Mouse (Mus musculus) liver, embryonic 11.5 days (tissue): ENCODE data around the gene Ulk3. TPM values are rescaled to one million over a fixed set of nuclear protein-coding genes. Genes with fewer than 3 reads are reported as not detected.
A peak's percentile ranks its signal among the peaks of the same experiment; 100 is the strongest.

Source experiments
- ATAC-seq: fragments of 200-750 bp; cut with Nextera tagmentation; replicated peaks from 2 replicates; pipeline ENCODE4 v1.8.0; 2017; ENCODE audit warnings: moderate number of reproducible peaks, mild to moderate bottlenecking, moderate TSS enrichment, moderate library complexity; ENCODE audit not compliant: low FRiP score
- DNase-seq: peaks from one replicate; pipeline ENCODE4 v3.0.0-alpha.2; 2017; ENCODE audit warnings: low spot score
- H3K27ac ChIP-seq: fragments of 300-500 bp; sonication (generic); 2 replicates; pipeline ENCODE4 v1.5.1; 2014; ENCODE audit warnings: mild to moderate bottlenecking, low read depth, low read length, control low read depth
- H3K27me3 ChIP-seq: fragments of 300-500 bp; sonication (generic); replicated peaks from 2 replicates; pipeline ENCODE4 v1.6.1; 2014; ENCODE audit warnings: low read length, mixed read lengths; ENCODE audit not compliant: control insufficient read depth, insufficient read depth
- H3K36me3 ChIP-seq: fragments of 300-500 bp; sonication (generic); 2 replicates; pipeline ENCODE4 v1.6.1; 2014; ENCODE audit warnings: mild to moderate bottlenecking, low read length, moderate library complexity, mixed read lengths; ENCODE audit not compliant: control insufficient read depth, insufficient read depth
- H3K4me1 ChIP-seq: fragments of 300-500 bp; sonication (generic); replicated peaks from 2 replicates; pipeline ENCODE4 v1.6.1; 2014; ENCODE audit warnings: low read length, mixed read lengths; ENCODE audit not compliant: control insufficient read depth, insufficient read depth
- H3K4me2 ChIP-seq: fragments of 300-500 bp; sonication (generic); 2 replicates; pipeline ENCODE4 v1.6.1; 2014; ENCODE audit warnings: mild to moderate bottlenecking, control low read depth, moderate library complexity
- H3K4me3 ChIP-seq: fragments of 300-500 bp; sonication (generic); 2 replicates; pipeline ENCODE4 v1.5.1; 2014; ENCODE audit warnings: low read depth, low read length, control low read depth
- H3K9ac ChIP-seq: fragments of 300-500 bp; sonication (generic); 2 replicates; pipeline ENCODE4 v1.6.1; 2014; ENCODE audit warnings: low read depth, low read length, control low read depth
- H3K9me3 ChIP-seq: fragments of 300-500 bp; sonication (generic); 2 replicates; pipeline ENCODE4 v1.6.1; 2016; ENCODE audit warnings: low read length, inconsistent platforms, mixed read lengths; ENCODE audit not compliant: control insufficient read depth
- WGBS: fragments of 180-500 bp; shearing (Covaris S2); extraction: QIAGEN DNeasy Blood & Tissue Kit; methylation state at CpG from one replicate; pipeline ENCODE4 v1.1.7; 2014; 5-methylcytosine and 5-hydroxymethylcytosine counted together
- polyA plus RNA-seq: library from polyadenylated mRNA; unstranded; fragments of >200 nt; fragmentation: Nextera tagmentation; extraction: Ambion mirVana; gene quantifications from 2 replicates; pipeline ENCODE4 v1.2.1, GENCODE M21; 2014

Gene Ulk3
- polyA plus RNA-seq, 1 experiment from 2014 or later: 11.6 TPM

GRCm38 (mm10) chr9:57584991-57585390, 4.3 kb upstream of the Ulk3 start:
- 74% methylated on average over 3 of the region's 3 CpGs for WGBS
- no peaks in the 10 kb centered on the region for H3K9me3 ChIP-seq
- peaks cover 17% of the 10 kb centered on the region for H3K36me3 ChIP-seq
- H3K4me3 ChIP-seq: no peak overlapping the region
- no peaks in the 10 kb centered on the region for H3K27me3 ChIP-seq
- no peak for DNase-seq
- no peak for ATAC-seq
- no peak overlapping the region for H3K9ac ChIP-seq
- H3K27ac ChIP-seq: no peak overlapping the region
- peaks cover 9% of the 10 kb centered on the region for H3K4me1 ChIP-seq
- H3K4me2 ChIP-seq: no peak overlapping the region

DNA sequence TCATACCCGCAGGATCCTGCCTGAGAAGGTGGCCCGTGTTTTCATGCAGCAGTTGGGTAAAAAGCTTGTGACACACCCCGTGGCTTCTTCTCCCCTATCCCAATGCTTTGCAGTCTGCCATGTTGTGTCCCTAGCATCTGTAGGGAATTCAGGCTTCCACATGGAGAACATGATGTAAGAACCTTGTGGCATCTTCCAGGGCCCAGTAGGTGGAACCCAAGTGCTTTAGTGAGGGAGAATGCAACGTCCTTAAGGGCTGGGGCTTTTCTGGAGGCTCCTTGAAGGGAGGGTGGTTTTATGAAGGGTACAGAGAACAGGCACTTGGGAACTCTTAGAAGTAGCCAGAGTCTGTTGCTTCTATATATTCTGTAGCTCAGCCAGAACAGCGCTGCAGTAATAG, 1.5 kb downstream of the Ulk3 start:
- Histone ChIP-seq H3K36me3 (peaks cover 12% of the 10 kb centered on the region), H3K4me3 (no peak overlapping the region), H3K27me3 (no peaks in the 10 kb centered on the region), H3K9ac (no peak overlapping the region), H3K27ac (no peak overlapping the region), H3K9me3 (no peaks in the 10 kb centered on the region), H3K4me2 (no peak overlapping the region), H3K4me1 (peaks cover 9% of the 10 kb centered on the region)
- WGBS: 37% methylated on average over 5 of the region's 5 CpGs
- DNase-seq: no peak
- ATAC-seq: no peak

GRCm38 (mm10) chr9:57593454-57594173, 4.4 kb downstream of the Ulk3 start:
- H3K27me3 ChIP-seq: no peaks in the 10 kb centered on the region
- no peak overlapping the region for H3K4me2 ChIP-seq
- WGBS: 62% methylated on average over 12 of the region's 12 CpGs
- no peak overlapping the region for H3K27ac ChIP-seq
- peaks cover 6% of the 10 kb centered on the region for H3K4me1 ChIP-seq
- ATAC-seq (no peak), DNase-seq (no peak)
- H3K4me3 ChIP-seq: no peak overlapping the region
- no peak overlapping the region for H3K9ac ChIP-seq
- no peaks in the 10 kb centered on the region for H3K9me3 ChIP-seq
- H3K36me3 ChIP-seq: 0 out of 2 replicates have a peak, but pooled peaks cover 7% of the 10 kb centered on the region

DNA sequence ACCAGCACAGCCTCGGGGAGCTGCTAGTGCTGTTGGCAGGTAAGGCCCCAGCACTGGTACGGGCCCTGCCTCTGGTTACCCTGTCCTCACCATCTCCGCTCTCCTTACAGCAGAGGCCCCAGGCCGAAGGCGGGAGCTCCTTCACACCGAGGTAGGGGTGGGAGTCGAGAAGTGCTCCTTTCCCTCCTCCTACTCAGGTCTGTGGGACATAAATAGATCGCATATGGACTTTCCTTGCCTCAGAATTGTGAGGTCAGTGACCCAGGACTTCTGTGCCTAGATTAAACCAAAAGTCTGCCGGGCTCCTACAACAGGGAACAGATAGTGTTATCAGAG, 4.9 kb downstream of the Ulk3 start:
- Histone ChIP-seq H3K27ac (no peak overlapping the region), H3K4me1 (peaks cover under 1% of the 10 kb centered on the region), H3K4me2 (no peak overlapping the region), H3K36me3 (0 out of 2 replicates have a peak, but pooled peaks cover 7% of the 10 kb centered on the region), H3K9ac (no peak overlapping the region), H3K9me3 (no peaks in the 10 kb centered on the region), H3K27me3 (no peaks in the 10 kb centered on the region), H3K4me3 (no peak overlapping the region)
- 64% methylated on average over 9 of the region's 9 CpGs for WGBS
- ATAC-seq (no peak), DNase-seq (no peak)

GRCm38 (mm10) chr9:57597265-57597664, 8.0 kb downstream of the Ulk3 start:
- Histone ChIP-seq H3K4me1 (peaks cover 15% of the 10 kb centered on the region), H3K27me3 (peaks cover 2% of the 10 kb centered on the region; the same call in 1 of the 2 replicates), H3K36me3 (0 out of 2 replicates have a peak, but pooled peaks cover 7% of the 10 kb centered on the region), H3K27ac (no peak overlapping the region), H3K9me3 (no peaks in the 10 kb centered on the region), H3K9ac (no peak overlapping the region), H3K4me2 (no peak overlapping the region), H3K4me3 (no peak overlapping the region)
- WGBS: 79% methylated on average over 8 of the region's 8 CpGs
- DNase-seq (no peak), ATAC-seq (no peak)

DNA sequence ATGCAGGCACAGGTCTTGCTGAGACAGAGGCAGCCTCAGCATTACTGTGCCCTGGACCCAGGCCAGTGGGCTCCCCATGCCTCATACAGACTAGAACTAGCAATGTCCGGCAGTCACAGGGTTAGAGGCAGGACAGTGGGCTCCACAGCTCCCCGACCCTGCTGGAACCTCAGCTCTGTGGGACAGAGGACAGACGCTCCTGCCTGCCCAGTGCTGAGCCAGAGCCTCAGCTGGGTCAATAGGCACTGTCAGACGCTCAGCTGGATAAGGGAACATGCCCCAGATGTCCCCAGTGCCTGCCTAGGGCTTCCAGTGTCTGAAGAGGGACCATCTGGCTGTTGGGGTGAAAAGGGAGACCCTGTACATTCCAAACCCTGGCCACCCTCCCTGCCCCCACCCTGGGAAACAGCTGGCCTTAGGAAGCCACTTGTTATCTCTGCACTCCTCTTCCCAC, 8.7 kb downstream of the Ulk3 start:
- H3K36me3 ChIP-seq: 0 out of 2 replicates have a peak, but pooled peaks cover 7% of the 10 kb centered on the region
- ATAC-seq (no peak), DNase-seq (no peak)
- H3K9me3 ChIP-seq: no peaks in the 10 kb centered on the region
- H3K27me3 ChIP-seq: peaks cover 2% of the 10 kb centered on the region; the same call in 1 of the 2 replicates
- H3K4me3 ChIP-seq: no peak overlapping the region
- H3K4me2 ChIP-seq: no peak overlapping the region
- WGBS: 31% methylated on average over 4 of the region's 4 CpGs
- H3K27ac ChIP-seq: no peak overlapping the region
- peaks cover 15% of the 10 kb centered on the region for H3K4me1 ChIP-seq
- no peak overlapping the region for H3K9ac ChIP-seq

GRCm38 (mm10) chr9:57598851-57599563, 9.8 kb downstream of the Ulk3 start:
- Histone ChIP-seq H3K9me3 (no peaks in the 10 kb centered on the region), H3K4me2 (no peak overlapping the region), H3K27ac (no peak overlapping the region), H3K4me3 (no peak overlapping the region), H3K27me3 (peaks cover 5% of the 10 kb centered on the region; the same call in 1 of the 2 replicates), H3K9ac (no peak overlapping the region), H3K36me3 (0 out of 2 replicates have a peak, but pooled peaks cover 3% of the 10 kb centered on the region), H3K4me1 (peaks cover 15% of the 10 kb centered on the region)
- no peak for ATAC-seq
- 61% methylated on average over 8 of the region's 8 CpGs for WGBS
- no peak for DNase-seq

DNA sequence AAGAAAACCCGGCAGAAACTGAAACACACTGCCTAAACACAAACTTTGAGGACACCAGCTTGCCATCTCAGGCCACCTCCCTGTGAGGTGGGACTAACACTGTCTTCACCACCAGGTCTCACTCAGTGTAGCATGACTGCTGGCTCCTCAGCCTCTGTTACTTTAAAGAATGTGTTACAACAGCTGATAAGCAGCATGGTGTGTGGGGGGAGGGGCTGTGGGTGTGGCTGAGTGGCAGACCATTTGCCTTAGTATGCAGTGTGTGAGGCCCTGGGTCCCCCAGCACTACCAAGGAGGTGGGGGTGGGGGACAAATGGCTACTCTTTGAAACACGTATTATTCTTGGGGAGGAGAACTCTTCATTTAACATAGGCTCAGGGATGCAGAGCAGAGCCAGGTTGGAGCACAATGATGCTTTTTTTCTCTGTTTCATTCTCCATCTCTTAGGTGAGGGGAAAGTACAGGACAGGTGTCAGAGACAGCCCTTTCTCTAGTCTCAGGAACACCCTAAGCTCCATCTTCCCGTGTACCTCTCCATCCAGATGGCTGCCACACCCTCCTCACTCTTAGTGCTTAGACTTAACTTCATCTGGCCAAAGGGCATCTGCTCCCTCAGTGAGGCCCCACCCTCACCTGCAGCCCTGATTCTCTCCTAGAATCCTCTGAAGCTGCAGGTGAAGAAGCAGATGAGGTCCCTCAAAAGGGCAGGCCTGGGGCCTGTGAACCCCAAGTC, 11.5 kb downstream of the Ulk3 start:
- H3K4me1 ChIP-seq: peaks cover 15% of the 10 kb centered on the region

More for the DNA sequence above, 11.5 kb downstream of the Ulk3 start:
- Histone ChIP-seq H3K36me3 (no peaks in the 10 kb centered on the region), H3K9me3 (no peaks in the 10 kb centered on the region), H3K27ac (no peak overlapping the region), H3K9ac (no peak overlapping the region), H3K27me3 (peaks cover 13% of the 10 kb centered on the region), H3K4me3 (no peak overlapping the region), H3K4me2 (no peak overlapping the region; the same call in 1 of the 2 replicates)
- peak; percentile 79 for ATAC-seq
- WGBS: 10% methylated on average over 3 of the region's 3 CpGs
- DNase-seq: peak; percentile 65
